Mouse (Mus musculus) hindbrain, embryonic 11.5 days (tissue): ENCODE results near the gene Senp3. TPM values are rescaled to one million over a fixed set of nuclear protein-coding genes. Genes with fewer than 3 reads are reported as not detected.

Experiments
- ATAC-seq: fragments of 200-750 bp; cut with Nextera tagmentation; 2 replicates; pipeline ENCODE4 v1.8.0; 2017; ENCODE audit warnings: mild to moderate bottlenecking, moderate TSS enrichment, moderate library complexity; ENCODE audit not compliant: low FRiP score
- DNase-seq: peaks from one replicate; pipeline ENCODE4 v3.0.0-alpha.2; 2015; ENCODE audit warnings: low spot score
- H3K27ac ChIP-seq: fragments of 300-500 bp; sonication (generic); 2 replicates; pipeline ENCODE4 v1.5.1; 2014; ENCODE audit warnings: mild to moderate bottlenecking, low read depth, low read length
- H3K27me3 ChIP-seq: fragments of 300-500 bp; sonication (generic); 2 replicates; pipeline ENCODE4 v1.6.1; 2014; ENCODE audit warnings: mild to moderate bottlenecking, low read length, moderate library complexity, mixed read lengths; ENCODE audit not compliant: control insufficient read depth, insufficient read depth
- H3K36me3 ChIP-seq: fragments of 300-500 bp; sonication (generic); 2 replicates; pipeline ENCODE4 v1.6.1; 2014; ENCODE audit warnings: mild to moderate bottlenecking, low read length, moderate library complexity, mixed read lengths; ENCODE audit not compliant: control insufficient read depth, insufficient read depth
- H3K4me1 ChIP-seq: fragments of 300-500 bp; sonication (generic); replicated peaks from 2 replicates; pipeline ENCODE4 v1.6.1; 2014; ENCODE audit warnings: low read length, mixed read lengths; ENCODE audit not compliant: control insufficient read depth, insufficient read depth
- H3K4me2 ChIP-seq: fragments of 300-500 bp; sonication (generic); replicated peaks from 2 replicates; pipeline ENCODE4 v1.6.1; 2014; ENCODE audit warnings: mild to moderate bottlenecking, low read depth, low read length
- H3K4me3 ChIP-seq: fragments of 300-500 bp; sonication (generic); 2 replicates; pipeline ENCODE4 v1.5.1; 2014; ENCODE audit warnings: low read depth, low read length
- H3K9ac ChIP-seq: fragments of 300-500 bp; sonication (generic); 2 replicates; pipeline ENCODE4 v1.6.1; 2014; ENCODE audit warnings: low read depth, low read length
- H3K9me3 ChIP-seq: fragments of 300-500 bp; sonication (generic); 2 replicates; pipeline ENCODE4 v1.6.1; 2016; ENCODE audit warnings: low read length; ENCODE audit not compliant: control insufficient read depth
- WGBS: fragments of 180-500 bp; shearing (Covaris S2); extraction: QIAGEN DNeasy Blood & Tissue Kit; methylation state at CpG from one replicate; pipeline ENCODE4 v1.1.7; 2014; 5-methylcytosine and 5-hydroxymethylcytosine counted together
- polyA plus RNA-seq: library from polyadenylated mRNA; unstranded; fragments of >200 nt; fragmentation: Nextera tagmentation; extraction: Ambion mirVana; gene quantifications from 2 replicates; pipeline ENCODE4 v1.2.1, GENCODE M21; 2014

The Senp3 gene
- polyA plus RNA-seq, 1 experiment from 2014 or later = 101 TPM

- H3K27me3 ChIP-seq = no peaks in the 10 kb centered on the region
- 25% methylated on average over 5 of the region's 5 CpGs for WGBS
These were observed 34.0 kb upstream of the Senp3 start for GRCm38 (mm10) chr11:69715929-69716328.

DNA sequence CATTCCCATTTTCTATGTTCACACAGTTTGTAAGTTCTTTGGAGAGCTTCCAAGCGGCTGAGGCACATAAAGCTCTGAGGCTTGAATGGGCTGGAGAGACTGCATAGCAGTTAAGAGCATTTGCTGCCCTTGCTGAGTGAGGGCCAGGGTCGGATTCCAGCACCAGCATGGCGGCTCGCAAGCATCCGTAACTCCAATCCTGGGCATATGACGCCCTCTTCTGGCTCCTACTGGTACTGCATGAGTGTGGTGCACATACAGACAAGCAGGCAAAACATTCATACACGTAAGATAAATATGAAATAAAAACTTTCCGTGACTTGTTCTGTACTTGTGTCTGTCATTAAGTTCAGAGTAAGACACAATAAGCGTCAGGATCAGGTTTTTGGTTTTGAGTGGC is 33.6 kb upstream of the Senp3 start:
- no peak overlapping the region for H3K4me3 ChIP-seq
- H3K9me3 ChIP-seq = no peaks in the 10 kb centered on the region
- no peak overlapping the region for H3K4me2 ChIP-seq
- WGBS = 55% methylated on average over 9 of the region's 9 CpGs
- ATAC-seq (no peak), DNase-seq (peak; percentile 33)
- no peak overlapping the region for H3K27ac ChIP-seq
- no peak overlapping the region for H3K9ac ChIP-seq
- no peaks in the 10 kb centered on the region for H3K36me3 ChIP-seq
- no peaks in the 10 kb centered on the region for H3K4me1 ChIP-seq
- no peaks in the 10 kb centered on the region for H3K27me3 ChIP-seq

More at GRCm38 (mm10) chr11:69715929-69716328, 34.0 kb upstream of the Senp3 start:
- H3K4me3 ChIP-seq = no peak overlapping the region
- H3K9ac ChIP-seq = no peak overlapping the region
- DNase-seq = no peak
- no peak overlapping the region for H3K4me2 ChIP-seq
- no peaks in the 10 kb centered on the region for H3K4me1 ChIP-seq
- H3K36me3 ChIP-seq = no peaks in the 10 kb centered on the region
- no peak overlapping the region for H3K27ac ChIP-seq
- no peaks in the 10 kb centered on the region for H3K9me3 ChIP-seq
- ATAC-seq = no peak

DNA sequence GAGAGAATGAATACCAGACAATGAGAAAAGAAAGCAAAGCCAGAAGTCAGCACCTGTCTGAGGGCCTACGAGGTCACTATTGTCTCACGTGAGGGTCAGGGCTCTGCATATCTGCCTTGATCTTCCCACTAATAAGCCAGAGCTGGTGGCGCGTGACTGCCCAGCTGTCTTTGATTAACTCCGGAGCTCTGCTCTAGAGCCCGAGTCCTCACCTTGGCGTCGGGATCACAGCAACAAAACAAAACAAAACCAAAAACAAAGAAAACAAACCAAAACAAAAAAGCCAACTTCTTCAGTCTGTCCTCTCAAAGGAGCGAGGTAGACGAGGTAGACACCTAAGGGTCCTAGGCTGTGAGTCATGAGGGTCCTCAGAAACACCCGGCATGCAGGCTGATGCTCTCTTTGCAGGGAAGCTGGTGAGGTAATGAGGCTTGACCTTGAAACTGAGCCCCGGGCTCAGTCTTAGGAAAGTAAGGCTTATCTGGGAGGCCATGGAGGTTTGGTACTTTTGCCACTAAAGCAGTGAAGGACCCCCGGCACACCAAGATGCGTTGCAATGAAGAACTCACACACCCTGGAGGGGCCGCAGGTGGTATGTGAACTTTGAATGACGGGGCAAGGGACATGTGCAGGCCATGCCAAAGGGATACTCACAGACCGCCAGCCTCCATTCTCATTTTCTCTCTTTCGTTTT is 32.9 kb upstream of the Senp3 start:
- no peak for ATAC-seq

GRCm38 (mm10) chr11:69712954-69713672 is 31.2 kb upstream of the Senp3 start:
- H3K9me3 ChIP-seq = no peaks in the 10 kb centered on the region
- no peak overlapping the region for H3K4me3 ChIP-seq
- WGBS = 68% methylated on average over 20 of the region's 20 CpGs
- no peaks in the 10 kb centered on the region for H3K36me3 ChIP-seq
- no peaks in the 10 kb centered on the region for H3K27me3 ChIP-seq
- H3K9ac ChIP-seq = no peak overlapping the region
- no peaks in the 10 kb centered on the region for H3K4me1 ChIP-seq
- no peak for DNase-seq
- no peak overlapping the region for H3K27ac ChIP-seq
- H3K4me2 ChIP-seq = no peak overlapping the region
- no peak for ATAC-seq

More for the DNA sequence above, 32.9 kb upstream of the Senp3 start:
- Histone ChIP-seq H3K27me3 (no peaks in the 10 kb centered on the region), H3K9me3 (no peaks in the 10 kb centered on the region), H3K4me1 (no peaks in the 10 kb centered on the region), H3K27ac (no peak overlapping the region), H3K9ac (no peak overlapping the region), H3K36me3 (no peaks in the 10 kb centered on the region), H3K4me2 (no peak overlapping the region), H3K4me3 (no peak overlapping the region)
- 63% methylated on average over 18 of the region's 18 CpGs for WGBS
- no peak for DNase-seq

- H3K4me1 ChIP-seq = no peaks in the 10 kb centered on the region
- no peak overlapping the region for H3K9ac ChIP-seq
- H3K27me3 ChIP-seq = no peaks in the 10 kb centered on the region
- no peak overlapping the region for H3K4me2 ChIP-seq
- ATAC-seq (no peak), DNase-seq (no peak)
- no peak overlapping the region for H3K27ac ChIP-seq
- no peak overlapping the region for H3K4me3 ChIP-seq
- WGBS = 71% methylated on average over 2 of the region's 2 CpGs
- no peaks in the 10 kb centered on the region for H3K9me3 ChIP-seq
- no peaks in the 10 kb centered on the region for H3K36me3 ChIP-seq
These were observed 29.2 kb upstream of the Senp3 start for GRCm38 (mm10) chr11:69711082-69711481.

DNA sequence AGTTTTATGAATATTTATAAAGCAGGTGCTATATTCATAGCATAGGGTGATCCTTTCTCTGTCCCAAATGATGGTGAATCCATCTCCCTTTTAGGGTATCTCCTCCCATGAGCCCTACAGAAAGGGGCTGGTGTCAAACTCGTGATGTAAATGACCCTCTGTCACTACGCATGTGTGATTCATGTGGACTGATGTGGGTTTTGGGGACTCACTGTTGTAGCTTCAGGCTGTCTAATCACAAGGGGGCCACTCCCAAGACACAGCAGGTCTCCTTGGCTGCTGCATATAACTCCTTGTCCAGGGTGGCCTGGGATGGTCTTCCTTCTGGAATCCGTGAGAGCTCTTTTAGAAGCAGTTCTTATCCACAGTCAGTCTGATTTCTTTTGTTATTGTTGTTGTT is 28.6 kb upstream of the Senp3 start:
- H3K9ac ChIP-seq = no peak overlapping the region
- 70% methylated on average over 3 of the region's 3 CpGs for WGBS
- no peaks in the 10 kb centered on the region for H3K36me3 ChIP-seq
- H3K27ac ChIP-seq = no peak overlapping the region
- no peaks in the 10 kb centered on the region for H3K4me1 ChIP-seq
- ATAC-seq (no peak), DNase-seq (no peak)
- no peak overlapping the region for H3K4me3 ChIP-seq
- no peaks in the 10 kb centered on the region for H3K9me3 ChIP-seq
- H3K4me2 ChIP-seq = no peak overlapping the region
- no peaks in the 10 kb centered on the region for H3K27me3 ChIP-seq

- DNase-seq = no peak
These were observed 27.9 kb upstream of the Senp3 start for GRCm38 (mm10) chr11:69709554-69710446.

DNA sequence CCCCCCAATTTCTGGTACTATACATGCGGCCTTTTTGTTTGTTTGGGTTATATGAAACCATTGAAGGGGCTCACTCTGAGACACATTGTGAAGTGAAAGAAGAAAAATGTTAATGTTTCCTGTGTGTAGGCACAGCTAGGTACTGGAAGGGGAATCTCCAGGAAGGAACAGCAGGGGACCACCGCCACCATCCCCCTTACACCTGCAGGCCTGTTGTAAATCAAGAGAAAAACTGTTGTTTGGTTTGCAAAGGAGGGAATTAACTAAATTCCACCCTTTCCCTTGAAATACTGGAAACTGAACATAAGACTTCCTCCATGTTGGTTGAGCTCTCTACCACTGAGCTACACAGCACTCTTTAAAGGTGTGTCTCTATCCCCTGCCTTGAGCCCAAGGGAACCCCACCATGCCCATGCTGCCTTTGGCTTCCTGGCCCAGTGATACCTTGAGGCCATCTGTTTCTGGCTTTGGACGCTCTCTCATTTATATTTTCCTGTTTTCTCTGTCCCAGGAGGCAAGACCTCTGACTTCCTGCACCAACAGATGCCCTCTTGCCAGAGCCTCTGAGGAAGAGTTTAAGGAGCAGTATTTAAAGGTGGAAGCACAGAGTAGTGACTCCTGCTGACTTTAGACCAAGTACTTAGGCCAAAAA is 26.9 kb upstream of the Senp3 start:
- Histone ChIP-seq H3K4me3 (no peak overlapping the region), H3K27me3 (no peaks in the 10 kb centered on the region), H3K4me2 (no peak overlapping the region), H3K9ac (no peak overlapping the region), H3K36me3 (no peaks in the 10 kb centered on the region), H3K4me1 (no peaks in the 10 kb centered on the region), H3K9me3 (no peaks in the 10 kb centered on the region), H3K27ac (no peak overlapping the region)
- DNase-seq (no peak), ATAC-seq (no peak)
- 65% methylated on average over 3 of the region's 3 CpGs for WGBS

More at GRCm38 (mm10) chr11:69709554-69710446, 27.9 kb upstream of the Senp3 start:
- H3K4me1 ChIP-seq = no peaks in the 10 kb centered on the region
- H3K27ac ChIP-seq = no peak overlapping the region
- no peaks in the 10 kb centered on the region for H3K9me3 ChIP-seq
- H3K4me2 ChIP-seq = no peak overlapping the region
- H3K36me3 ChIP-seq = no peaks in the 10 kb centered on the region
- no peak overlapping the region for H3K4me3 ChIP-seq
- WGBS = 54% methylated on average over 11 of the region's 11 CpGs
- no peak for ATAC-seq
- H3K27me3 ChIP-seq = no peaks in the 10 kb centered on the region
- H3K9ac ChIP-seq = no peak overlapping the region
